Mouse (Mus musculus) spleen, adult 2 months (tissue): ENCODE data around the gene Etnk2.

ENCODE experiments used
- CTCF ChIP-seq: fragments of 200-500 bp; IDR thresholded peaks from 2 replicates; pipeline ENCODE4 v1.5.1; 2011; ENCODE audit warnings: mild to moderate bottlenecking, inconsistent platforms; ENCODE audit not compliant: insufficient read depth, insufficient read length, insufficient replicate concordance; ENCODE audit errors: extremely low read depth
- POLR2A ChIP-seq: fragments of 200-500 bp; IDR thresholded peaks from 2 replicates; pipeline ENCODE4 v1.6.1; 2011; ENCODE audit warnings: low read depth, low read length, inconsistent platforms

DNA sequence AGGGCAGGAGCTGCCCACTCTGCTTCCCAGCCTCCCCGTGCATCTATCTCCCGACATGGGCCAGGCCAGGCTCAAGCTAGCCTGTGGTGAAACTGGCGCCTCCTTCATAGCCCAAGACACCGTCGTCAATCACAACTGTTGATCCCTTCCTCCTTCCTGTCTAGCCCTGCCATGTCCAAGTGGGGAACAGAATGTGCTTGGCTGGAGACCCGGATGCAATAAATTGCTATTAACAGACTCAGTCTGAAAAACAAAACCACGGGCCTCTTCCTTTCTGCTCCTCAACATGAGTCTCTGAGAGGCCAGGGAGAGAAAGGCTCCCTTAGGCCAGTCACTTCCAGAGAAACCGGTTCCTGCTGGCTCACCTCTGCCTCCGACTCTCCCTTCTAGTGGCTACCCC is 49.6 kb downstream of the Etnk2 start:
- TF ChIP-seq CTCF (no peak), POLR2A (no peak)
